Mouse (Mus musculus) layer of hippocampus, postnatal 14 days (tissue): Measurements from ENCODE around the gene Cenpp. TPM values are rescaled to one million over a fixed set of nuclear protein-coding genes. Genes with fewer than 3 reads are reported as not detected.

Source experiments
- total RNA-seq, 2 experiments: library from RNA; stranded (reverse); gene quantifications; 2 replicates each; pipeline ENCODE4 v1.2.3; 2021

Cenpp gene
- total RNA-seq, 2 experiments from 2014 or later = 1.3 to 2.3 TPM

Other genes with a start within 250 kb of the Cenpp start
- 10 to 100 TPM; 21.7 to 22.1 TPM for gene Ippk, start 231.5 kb downstream of the Cenpp start, total RNA-seq
- 1 to 10 TPM; 2.0 to 2.2 TPM for gene Tes3-ps, start 159.5 kb downstream of the Cenpp start, total RNA-seq
- gene Ecm2, start 148.0 kb downstream of the Cenpp start, total RNA-seq = 1 to 10 TPM; 3.6 to 6.1 TPM
- 1 to 10 TPM; 1.3 to 1.6 TPM for gene Aspn, start 108.3 kb downstream of the Cenpp start, total RNA-seq
- under 1 TPM; 0.36 to 0.69 TPM for gene Omd, start 70.3 kb downstream of the Cenpp start, total RNA-seq
- gene Ogn, start 44.7 kb downstream of the Cenpp start, total RNA-seq = 1 to 10 TPM; 1.5 to 5.2 TPM
- gene Nol8, start 293 bp upstream of the Cenpp start, total RNA-seq = 10 to 100 TPM; 24.6 to 25.4 TPM
- gene Iars, start 29.3 kb upstream of the Cenpp start, total RNA-seq = 10 to 100 TPM; 63.7 to 66.7 TPM
- not detected for gene Gm30302, start 146.2 kb upstream of the Cenpp start, total RNA-seq